In genomic region chr15:69922176-69922575, GRCm38 (mm10) we compare ENCODE assay signal across 19 mouse cellular contexts.
DNase-seq lines count a peak whose midpoint lies in the region; ATAC-seq and TF ChIP-seq lines count a peak whose summit lies in the region.
"Had no signal": no experiment of that assay in that cellular context is flagged by ENCODE, and none has a peak within 500 bp of the region (broad histone marks: within the 10 kb centered on the region; RNA-seq: fewer than 3 reads in every experiment).

No protein-coding gene starts in this region.

- no peak overlapping the region for H3K4me3 ChIP-seq in intestine, postnatal 0 days (ENCODE audit: low read depth, low read length)
- H3K4me3 ChIP-seq in intestine, embryonic 16.5 days (ENCODE audit: low read length): no peak overlapping the region
- H3K4me3 ChIP-seq in midbrain, embryonic 14.5 days (replicated peaks; ENCODE audit: low read depth, low read length): no peak overlapping the region
- no peak overlapping the region for H3K4me3 ChIP-seq in midbrain, embryonic 10.5 days
- H3K4me3 ChIP-seq in embryonic facial prominence, embryonic 14.5 days (ENCODE audit: low read depth, low read length): no peak overlapping the region
- H3K4me3 ChIP-seq: erythroblast, embryonic 14.5 days; hindbrain, embryonic 12.5 days; midbrain, embryonic 15.5 days; neural tube, embryonic 12.5 days had no signal

- no peak for ATAC-seq in intestine, postnatal 0 days
- no peak for ATAC-seq in intestine, embryonic 16.5 days
- ATAC-seq in midbrain, embryonic 14.5 days (ENCODE audit: low FRiP score, low TSS enrichment): no peak
- ATAC-seq in embryonic facial prominence, embryonic 14.5 days (ENCODE audit: low read depth): no peak
- ATAC-seq: activated CD4-positive, CD25-positive, alpha-beta regulatory T cell, adult 4 months; midbrain, embryonic 15.5 days had no signal

- WGBS in intestine, postnatal 0 days: 82% methylated on average over 3 of the region's 3 CpGs
- 77% methylated on average over 3 of the region's 3 CpGs for WGBS in intestine, embryonic 16.5 days
- WGBS in midbrain, embryonic 14.5 days: 80% methylated on average over 3 of the region's 3 CpGs
- 82% methylated on average over 3 of the region's 3 CpGs for WGBS in midbrain, embryonic 10.5 days
- 75% methylated on average over 3 of the region's 3 CpGs for WGBS in embryonic facial prominence, embryonic 14.5 days

- peak; percentile 17 for DNase-seq in embryo, embryonic 10.5 days (ENCODE audit: low spot score)
- DNase-seq in embryo, embryonic 10 days (ENCODE audit: low spot score): no peak
- peak; percentile 56 for DNase-seq in midbrain, embryonic 14.5 days
- no peak for DNase-seq in midbrain, embryonic 10.5 days (ENCODE audit: low spot score)
- peak; percentile 13 for DNase-seq in embryonic facial prominence, embryonic 14.5 days (ENCODE audit: low spot score)
- DNase-seq in adipocyte (ENCODE audit: low spot score): no peak
- DNase-seq: cerebellum, adult 11 months; cerebellum, postnatal 36 days; kidney, adult 11 months; kidney, postnatal 25 days; lung, adult 18-20 months had no signal

- no peak overlapping the region for H3K4me2 ChIP-seq in intestine, postnatal 0 days (replicated peaks; ENCODE audit: low read depth)
- no peak overlapping the region for H3K4me2 ChIP-seq in intestine, embryonic 16.5 days (ENCODE audit: low read depth, low read length)
- H3K4me2 ChIP-seq in midbrain, embryonic 14.5 days (ENCODE audit: low read length): no peak overlapping the region
- no peak overlapping the region for H3K4me2 ChIP-seq in embryonic facial prominence, embryonic 14.5 days (ENCODE audit: low read depth, low read length)
- H3K4me2 ChIP-seq: hindbrain, embryonic 12.5 days; midbrain, embryonic 15.5 days; neural tube, embryonic 12.5 days had no signal

- H3K9ac ChIP-seq in intestine, postnatal 0 days (ENCODE audit: low read depth, low read length): no peak overlapping the region
- no peak overlapping the region for H3K9ac ChIP-seq in intestine, embryonic 16.5 days (ENCODE audit: low read depth, low read length)
- H3K9ac ChIP-seq in midbrain, embryonic 14.5 days (replicated peaks; ENCODE audit: low read length): no peak overlapping the region
- no peak overlapping the region for H3K9ac ChIP-seq in embryonic facial prominence, embryonic 14.5 days (ENCODE audit: low read depth, low read length)
- H3K9ac ChIP-seq: hindbrain, embryonic 12.5 days; midbrain, embryonic 15.5 days; neural tube, embryonic 12.5 days had no signal

- no peak overlapping the region for H3K27ac ChIP-seq in intestine, postnatal 0 days (ENCODE audit: low read depth, low read length)
- H3K27ac ChIP-seq in intestine, embryonic 16.5 days (ENCODE audit: low read length): no peak overlapping the region
- no peak overlapping the region for H3K27ac ChIP-seq in midbrain, embryonic 14.5 days (replicated peaks; ENCODE audit: low read depth, low read length)
- H3K27ac ChIP-seq in midbrain, embryonic 10.5 days (replicated peaks): no peak overlapping the region
- no peak overlapping the region for H3K27ac ChIP-seq in embryonic facial prominence, embryonic 14.5 days (replicated peaks; ENCODE audit: low read depth, low read length)
- H3K27ac ChIP-seq: hindbrain, embryonic 12.5 days; macrophage; midbrain, embryonic 15.5 days; neural tube, embryonic 12.5 days had no signal

- no peaks in the 10 kb centered on the region for H3K9me3 ChIP-seq in intestine, postnatal 0 days (ENCODE audit: control insufficient read depth)
- no peaks in the 10 kb centered on the region for H3K9me3 ChIP-seq in intestine, embryonic 16.5 days (ENCODE audit: control insufficient read depth, low read length)
- H3K9me3 ChIP-seq in midbrain, embryonic 14.5 days (ENCODE audit: control insufficient read depth, low read length): no peaks in the 10 kb centered on the region
- H3K9me3 ChIP-seq in midbrain, embryonic 10.5 days (replicated peaks): no peaks in the 10 kb centered on the region
- H3K9me3 ChIP-seq in embryonic facial prominence, embryonic 14.5 days (ENCODE audit: control insufficient read depth, low read length): no peaks in the 10 kb centered on the region
- H3K9me3 ChIP-seq: hindbrain, embryonic 12.5 days; midbrain, embryonic 15.5 days; neural tube, embryonic 12.5 days had no signal

- no peaks in the 10 kb centered on the region for H3K36me3 ChIP-seq in intestine, postnatal 0 days (ENCODE audit: control insufficient read depth, insufficient read depth)
- no peaks in the 10 kb centered on the region for H3K36me3 ChIP-seq in intestine, embryonic 16.5 days (ENCODE audit: control insufficient read depth, insufficient read depth, low read length)
- no peaks in the 10 kb centered on the region for H3K36me3 ChIP-seq in midbrain, embryonic 14.5 days (ENCODE audit: control insufficient read depth, insufficient read depth, low read length)
- H3K36me3 ChIP-seq in midbrain, embryonic 10.5 days: no peaks in the 10 kb centered on the region
- H3K36me3 ChIP-seq in embryonic facial prominence, embryonic 14.5 days (ENCODE audit: control insufficient read depth, insufficient read depth, low read length): no peaks in the 10 kb centered on the region
- H3K36me3 ChIP-seq: hindbrain, embryonic 12.5 days; midbrain, embryonic 15.5 days; neural tube, embryonic 12.5 days had no signal

- no peaks in the 10 kb centered on the region for H3K4me1 ChIP-seq in intestine, postnatal 0 days (replicated peaks; ENCODE audit: control insufficient read depth, insufficient read depth, low read length)
- H3K4me1 ChIP-seq in intestine, embryonic 16.5 days (ENCODE audit: control insufficient read depth, insufficient read depth, low read length): no peaks in the 10 kb centered on the region
- no peaks in the 10 kb centered on the region for H3K4me1 ChIP-seq in midbrain, embryonic 14.5 days (ENCODE audit: control insufficient read depth, insufficient read depth, low read length)
- H3K4me1 ChIP-seq in midbrain, embryonic 10.5 days: no peaks in the 10 kb centered on the region
- H3K4me1 ChIP-seq in embryonic facial prominence, embryonic 14.5 days (ENCODE audit: control insufficient read depth, insufficient read depth, low read length): peaks cover 4% of the 10 kb centered on the region; the same call in 1 of the 2 replicates
- H3K4me1 ChIP-seq: hindbrain, embryonic 12.5 days; midbrain, embryonic 15.5 days; neural tube, embryonic 12.5 days had no signal

- H3K27me3 ChIP-seq in intestine, postnatal 0 days (replicated peaks; ENCODE audit: control insufficient read depth, insufficient read depth, low read length): no peaks in the 10 kb centered on the region
- no peaks in the 10 kb centered on the region for H3K27me3 ChIP-seq in intestine, embryonic 16.5 days (replicated peaks; ENCODE audit: control insufficient read depth, insufficient read depth, low read length)
- no peaks in the 10 kb centered on the region for H3K27me3 ChIP-seq in midbrain, embryonic 14.5 days (ENCODE audit: control insufficient read depth, insufficient read depth, low read length)
- H3K27me3 ChIP-seq in midbrain, embryonic 10.5 days (ENCODE audit: low read depth, poor library complexity, severe bottlenecking): no peaks in the 10 kb centered on the region
- no peaks in the 10 kb centered on the region for H3K27me3 ChIP-seq in embryonic facial prominence, embryonic 14.5 days (replicated peaks; ENCODE audit: control insufficient read depth, insufficient read depth, low read length)
- H3K27me3 ChIP-seq: hindbrain, embryonic 12.5 days; midbrain, embryonic 15.5 days; neural tube, embryonic 12.5 days had no signal

- TF ChIP-seq CTCF in intestine, postnatal 0 days (IDR thresholded peaks at IDR 0.05; ENCODE audit: low read depth): peak; percentile 25

Comparison
In these comparisons a context has a peak if more than half of its experiments do, and no peak if none do; other contexts are left out.
1. DNase-seq: peak in embryo, embryonic 10.5 days (single experiment), midbrain, embryonic 14.5 days (single experiment) and embryonic facial prominence, embryonic 14.5 days (single experiment); none in embryo, embryonic 10 days (single experiment), midbrain, embryonic 10.5 days (single experiment) and adipocyte (single experiment).